Mouse (Mus musculus): ENCODE measurements around the gene H2-M10.6. TPM values are rescaled to one million over a fixed set of nuclear protein-coding genes. Genes with fewer than 3 reads are reported as not detected.

The H2-M10.6 gene
- polyA plus RNA-seq, 1 experiment from 2014 or later, result not detected

DNA sequence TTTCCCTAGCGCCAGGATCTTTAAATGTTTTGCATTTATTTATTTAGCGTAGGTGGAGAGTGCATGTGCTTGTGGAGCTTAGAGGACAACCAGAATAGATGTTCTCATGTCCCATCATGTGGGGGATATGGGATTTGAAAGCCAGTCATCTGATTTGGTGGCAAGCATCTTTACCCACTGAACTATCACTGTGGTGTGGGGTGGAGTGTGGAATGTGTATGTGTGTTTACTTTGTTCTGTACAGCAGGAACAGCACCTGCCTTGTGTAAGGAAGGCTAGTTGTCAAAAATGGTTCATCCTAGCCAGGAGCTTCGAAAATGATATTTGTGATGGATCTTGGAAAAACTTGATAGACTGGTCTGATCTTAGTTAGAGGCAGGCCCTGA lies 24.4 kb downstream of the H2-M10.6 start:
- Histone ChIP-seq H3K36me3 (ENCODE audit: control insufficient read depth, insufficient read depth) (no peaks in the 10 kb centered on the region), H3K27ac (ENCODE audit: low read length) (peak overlapping the region; percentile 88), H3K27me3 (ENCODE audit: control insufficient read depth, insufficient read depth, low read depth, low read length) (no peaks in the 10 kb centered on the region), H3K9me3 (replicated peaks; ENCODE audit: control insufficient read depth, low read length) (no peaks in the 10 kb centered on the region), H3K4me1 (ENCODE audit: control insufficient read depth, low read depth, low read length) (peaks cover 14% of the 10 kb centered on the region), H3K9ac (ENCODE audit: low read depth, low read length) (peak overlapping the region; percentile 82), H3K4me3 (ENCODE audit: low read depth, low read length) (peak overlapping the region; percentile 82), H3K4me2 (ENCODE audit: low read depth, low read length) (peak overlapping the region; percentile 92)
- no peak for ATAC-seq (ENCODE audit: low read depth)
- 15% methylated on average over 3 of the region's 3 CpGs for WGBS (ENCODE audit: insufficient replicate concordance)

DNA sequence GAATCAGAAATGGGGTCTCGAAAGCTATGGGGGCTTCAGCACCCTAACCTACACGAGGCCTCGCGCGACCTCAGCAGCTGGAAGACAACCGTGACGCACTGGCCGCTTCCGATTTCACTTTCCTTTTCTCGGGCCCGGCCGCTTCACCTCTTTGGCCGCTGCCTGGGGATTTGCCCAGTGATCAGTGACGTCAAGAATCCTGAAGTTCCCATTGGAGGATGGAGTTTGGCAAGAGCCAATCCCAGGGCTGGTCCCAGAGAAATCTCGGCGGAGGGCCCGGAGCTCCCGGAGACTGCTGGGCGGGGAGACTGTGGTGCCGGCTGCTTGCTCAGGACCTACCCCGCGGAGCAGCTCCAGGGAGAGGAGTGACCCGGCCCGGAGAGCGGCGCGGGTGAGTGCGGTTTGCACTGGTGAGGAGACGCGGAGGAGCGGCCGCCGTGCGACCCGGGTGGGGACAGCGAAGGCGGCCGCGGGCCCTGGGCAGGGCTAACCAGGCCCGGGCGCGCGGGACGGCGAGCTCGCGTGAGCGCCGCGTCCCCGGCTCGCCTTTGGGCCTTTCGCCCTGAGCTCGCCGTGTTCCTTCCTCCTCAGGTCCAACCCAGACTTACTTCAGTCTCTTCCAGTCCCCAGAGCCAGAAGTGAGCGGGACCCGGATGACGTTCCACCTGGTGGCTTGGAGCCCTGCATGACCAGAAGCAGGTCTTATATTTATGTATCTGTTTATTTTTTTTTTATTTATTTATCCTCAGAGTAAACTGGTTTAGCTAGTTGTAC lies 25.1 kb downstream of the H2-M10.6 start, which contains the start of gene Trim26:
Trim26 (plus strand) TSS at position 261 of the 774 bp plus-strand sequence.
- peak within 1 kb of the TSS; percentile 82 for H3K4me3 ChIP-seq (ENCODE audit: low read depth, low read length)
- no peaks in the 10 kb centered on the region for H3K36me3 ChIP-seq (ENCODE audit: control insufficient read depth, insufficient read depth)
- H3K9me3 ChIP-seq (replicated peaks; ENCODE audit: control insufficient read depth, low read length), result no peaks in the 10 kb centered on the region
- no peaks in the 10 kb centered on the region for H3K27me3 ChIP-seq (ENCODE audit: control insufficient read depth, insufficient read depth, low read depth, low read length)
- peak within 1 kb of the TSS; percentile 88 for H3K27ac ChIP-seq (ENCODE audit: low read length)
- H3K4me2 ChIP-seq (ENCODE audit: low read depth, low read length), result peak within 1 kb of the TSS; percentile 92
- peak within 1 kb of the TSS; percentile 82 for H3K9ac ChIP-seq (ENCODE audit: low read depth, low read length)
- ATAC-seq (ENCODE audit: low read depth), result peak; percentile 97
- under 1% methylated on average over 56 of the region's 58 CpGs for WGBS (ENCODE audit: insufficient replicate concordance)
- H3K4me1 ChIP-seq (ENCODE audit: control insufficient read depth, low read depth, low read length), result peaks cover 14% of the 10 kb centered on the region

DNA sequence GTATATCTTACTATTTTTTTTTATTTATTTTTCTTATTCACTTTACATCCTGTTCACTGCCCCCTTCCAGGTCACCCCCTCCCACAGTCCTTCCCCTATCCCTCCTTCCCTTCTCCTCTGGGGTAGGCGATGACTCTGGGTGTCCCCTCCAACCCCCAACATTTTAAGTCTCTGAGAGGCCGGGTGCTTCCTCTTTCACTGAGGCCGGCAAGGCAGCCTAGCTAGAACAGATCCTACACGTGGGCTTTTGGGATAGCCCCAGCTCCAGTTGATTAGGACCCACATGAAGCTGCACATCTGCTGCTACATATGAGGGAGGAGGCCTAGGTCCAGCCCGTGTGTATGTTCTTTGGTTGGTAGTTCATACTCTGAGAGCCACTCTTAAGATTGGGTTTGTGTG lies 27.0 kb downstream of the H2-M10.6 start:
- Histone ChIP-seq H3K9ac (ENCODE audit: low read depth, low read length) (no peak overlapping the region), H3K4me1 (ENCODE audit: control insufficient read depth, low read depth, low read length) (peaks cover 27% of the 10 kb centered on the region), H3K9me3 (replicated peaks; ENCODE audit: control insufficient read depth, low read length) (no peaks in the 10 kb centered on the region), H3K4me3 (ENCODE audit: low read depth, low read length) (no peak overlapping the region), H3K4me2 (ENCODE audit: low read depth, low read length) (no peak overlapping the region), H3K36me3 (ENCODE audit: control insufficient read depth, insufficient read depth) (no peaks in the 10 kb centered on the region), H3K27me3 (ENCODE audit: control insufficient read depth, insufficient read depth, low read depth, low read length) (no peaks in the 10 kb centered on the region), H3K27ac (ENCODE audit: low read length) (no peak overlapping the region)
- ATAC-seq (ENCODE audit: low read depth), result no peak
- 27% methylated on average over 5 of the region's 5 CpGs for WGBS (ENCODE audit: insufficient replicate concordance)

DNA sequence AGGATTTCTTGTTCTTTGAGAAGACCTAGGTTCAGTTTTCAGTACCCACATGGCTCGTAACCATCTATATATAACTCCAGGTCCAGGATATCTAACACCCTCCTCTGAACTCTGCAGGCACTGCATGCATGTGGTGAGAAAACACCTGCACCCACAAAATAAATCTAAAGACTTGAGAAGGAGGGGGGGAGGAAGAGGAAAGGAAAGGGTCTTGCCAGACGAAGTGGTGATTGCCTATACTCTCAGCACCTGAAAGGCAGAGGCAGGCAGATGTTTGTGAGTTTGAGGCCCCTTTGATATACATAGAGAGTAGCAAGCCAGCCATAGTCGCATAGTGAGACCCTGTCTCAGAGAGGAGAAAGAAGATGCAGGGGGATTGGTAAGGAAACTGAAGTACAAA lies 28.0 kb downstream of the H2-M10.6 start:
- WGBS (ENCODE audit: insufficient replicate concordance), result 64% methylated on average over 3 of the region's 3 CpGs
- no peaks in the 10 kb centered on the region for H3K36me3 ChIP-seq (ENCODE audit: control insufficient read depth, insufficient read depth)
- H3K27me3 ChIP-seq (ENCODE audit: control insufficient read depth, insufficient read depth, low read depth, low read length), result no peaks in the 10 kb centered on the region
- ATAC-seq (ENCODE audit: low read depth), result no peak
- H3K9ac ChIP-seq (ENCODE audit: low read depth, low read length), result no peak overlapping the region
- H3K4me2 ChIP-seq (ENCODE audit: low read depth, low read length), result no peak overlapping the region
- peaks cover 37% of the 10 kb centered on the region for H3K4me1 ChIP-seq (ENCODE audit: control insufficient read depth, low read depth, low read length)
- H3K27ac ChIP-seq (ENCODE audit: low read length), result no peak overlapping the region
- no peaks in the 10 kb centered on the region for H3K9me3 ChIP-seq (replicated peaks; ENCODE audit: control insufficient read depth, low read length)
- H3K4me3 ChIP-seq (ENCODE audit: low read depth, low read length), result no peak overlapping the region

DNA sequence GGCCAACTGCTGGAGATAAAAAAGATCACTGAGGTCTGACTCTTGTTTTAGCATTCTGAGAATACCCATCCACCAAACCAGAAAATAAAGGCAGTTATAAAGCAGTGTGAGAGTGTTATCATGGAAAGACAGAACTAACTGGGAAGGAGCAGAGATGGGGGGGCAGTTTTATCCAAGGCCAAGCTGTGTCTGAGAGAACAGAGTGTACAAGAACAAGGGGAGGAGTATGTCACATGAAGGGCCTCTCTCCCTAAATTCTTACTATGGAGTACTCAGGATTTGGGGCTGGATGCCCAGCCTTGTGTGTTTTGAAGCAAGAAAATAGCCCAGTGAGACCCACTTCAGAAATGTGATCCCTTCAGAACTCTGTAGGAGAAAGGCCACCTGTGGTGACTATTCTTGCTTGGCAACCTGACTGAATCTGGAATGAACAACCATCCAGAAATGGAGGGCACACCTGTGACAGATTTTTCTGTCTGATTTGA lies 29.0 kb downstream of the H2-M10.6 start:
- ATAC-seq (ENCODE audit: low read depth), result no peak

DNA sequence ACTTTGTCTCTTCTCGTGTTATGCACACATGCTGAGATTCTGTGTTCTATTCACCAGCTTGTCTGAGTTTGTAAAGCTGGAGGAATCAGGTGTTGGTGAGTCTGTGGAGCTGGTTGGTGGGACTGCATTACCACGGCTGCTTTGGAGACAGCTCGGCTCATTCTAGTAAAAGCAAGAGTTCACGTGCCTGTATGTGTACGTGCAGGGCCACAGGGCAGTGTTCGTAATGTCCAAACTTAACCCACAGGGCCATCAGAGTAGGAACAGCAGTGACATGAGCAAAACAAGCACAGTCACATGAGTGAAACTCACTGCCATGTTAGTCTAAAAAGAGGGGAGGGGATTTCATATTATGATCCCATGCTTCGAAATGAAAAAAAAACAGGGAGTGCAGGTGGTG lies 31.7 kb downstream of the H2-M10.6 start:
- H3K9me3 ChIP-seq (replicated peaks; ENCODE audit: control insufficient read depth, low read length), result no peaks in the 10 kb centered on the region
- H3K4me1 ChIP-seq (ENCODE audit: control insufficient read depth, low read depth, low read length), result peaks cover 25% of the 10 kb centered on the region

More for the DNA sequence above, 29.0 kb downstream of the H2-M10.6 start:
- H3K4me2 ChIP-seq (ENCODE audit: low read depth, low read length), result no peak overlapping the region
- H3K27ac ChIP-seq (ENCODE audit: low read length), result no peak overlapping the region
- no peak overlapping the region for H3K9ac ChIP-seq (ENCODE audit: low read depth, low read length)
- no peak overlapping the region for H3K4me3 ChIP-seq (ENCODE audit: low read depth, low read length)
- H3K27me3 ChIP-seq (ENCODE audit: control insufficient read depth, insufficient read depth, low read depth, low read length), result no peaks in the 10 kb centered on the region
- H3K4me1 ChIP-seq (ENCODE audit: control insufficient read depth, low read depth, low read length), result peaks cover 35% of the 10 kb centered on the region
- H3K36me3 ChIP-seq (ENCODE audit: control insufficient read depth, insufficient read depth), result no peaks in the 10 kb centered on the region
- no peaks in the 10 kb centered on the region for H3K9me3 ChIP-seq (replicated peaks; ENCODE audit: control insufficient read depth, low read length)

DNA sequence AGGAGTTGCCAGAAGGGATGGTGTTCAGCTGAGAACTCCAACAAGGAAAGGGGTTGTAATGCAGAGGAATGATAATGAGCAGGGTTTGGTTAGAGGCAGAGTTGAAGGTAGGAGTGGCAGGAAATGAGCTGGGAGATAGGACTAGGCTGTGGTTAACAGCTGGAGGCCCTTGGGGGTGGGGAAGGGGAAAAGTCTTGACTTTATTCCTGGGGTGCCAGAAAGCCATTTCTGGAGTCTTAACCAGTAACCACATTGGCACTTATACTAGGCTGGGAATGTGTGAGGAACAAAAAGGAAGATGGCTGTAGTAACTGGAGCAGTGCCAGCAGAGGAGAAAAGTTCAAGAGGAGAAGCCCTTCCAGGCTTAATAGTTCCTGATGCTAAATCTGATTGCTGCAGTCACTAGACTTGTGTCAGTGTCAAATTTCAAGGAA lies 32.3 kb downstream of the H2-M10.6 start:
- Histone ChIP-seq H3K4me3 (ENCODE audit: low read depth, low read length) (no peak overlapping the region), H3K27me3 (ENCODE audit: control insufficient read depth, insufficient read depth, low read depth, low read length) (no peaks in the 10 kb centered on the region), H3K9me3 (replicated peaks; ENCODE audit: control insufficient read depth, low read length) (no peaks in the 10 kb centered on the region), H3K4me2 (ENCODE audit: low read depth, low read length) (peak overlapping the region; percentile 40; the same call in 1 of the 2 replicates), H3K27ac (ENCODE audit: low read length) (peak overlapping the region; percentile 70), H3K36me3 (ENCODE audit: control insufficient read depth, insufficient read depth) (no peaks in the 10 kb centered on the region; the same call in 1 of the 2 replicates), H3K9ac (ENCODE audit: low read depth, low read length) (peak overlapping the region; percentile 43), H3K4me1 (ENCODE audit: control insufficient read depth, low read depth, low read length) (peaks cover 25% of the 10 kb centered on the region)
- peak; percentile 82 for ATAC-seq (ENCODE audit: low read depth)

More for the DNA sequence above, 31.7 kb downstream of the H2-M10.6 start:
- no peak overlapping the region for H3K4me2 ChIP-seq (ENCODE audit: low read depth, low read length)
- H3K36me3 ChIP-seq (ENCODE audit: control insufficient read depth, insufficient read depth), result no peaks in the 10 kb centered on the region; the same call in 1 of the 2 replicates
- H3K9ac ChIP-seq (ENCODE audit: low read depth, low read length), result no peak overlapping the region; the same call in 1 of the 2 replicates
- peak overlapping the region; percentile 70 for H3K27ac ChIP-seq (ENCODE audit: low read length)
- 41% methylated on average over 7 of the region's 7 CpGs for WGBS (ENCODE audit: insufficient replicate concordance)
- no peaks in the 10 kb centered on the region for H3K27me3 ChIP-seq (ENCODE audit: control insufficient read depth, insufficient read depth, low read depth, low read length)
- H3K4me3 ChIP-seq (ENCODE audit: low read depth, low read length), result no peak overlapping the region
- ATAC-seq (ENCODE audit: low read depth), result peak; percentile 71

DNA sequence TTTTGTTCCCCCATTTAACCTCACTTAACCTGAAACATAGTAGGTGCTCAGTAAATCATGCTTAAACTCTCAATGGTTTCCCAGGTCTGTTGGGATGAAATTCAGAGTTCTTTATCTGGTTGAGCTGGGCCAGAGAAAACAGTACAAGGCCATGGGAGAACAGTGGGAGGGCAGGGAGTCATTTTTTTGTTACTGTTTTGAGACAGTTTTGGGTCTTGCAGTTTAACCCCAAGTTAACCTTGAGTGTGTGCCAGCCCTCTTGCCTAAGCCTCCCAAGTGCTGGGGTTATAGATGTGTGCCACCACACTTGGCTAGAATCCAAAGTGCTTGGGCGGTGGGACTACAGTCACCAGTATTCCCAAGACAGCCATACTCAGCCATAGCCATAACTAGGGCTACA lies 32.8 kb downstream of the H2-M10.6 start:
- Histone ChIP-seq H3K36me3 (ENCODE audit: control insufficient read depth, insufficient read depth) (no peaks in the 10 kb centered on the region; the same call in 1 of the 2 replicates), H3K4me1 (ENCODE audit: control insufficient read depth, low read depth, low read length) (peaks cover 25% of the 10 kb centered on the region), H3K4me2 (ENCODE audit: low read depth, low read length) (no peak overlapping the region), H3K4me3 (ENCODE audit: low read depth, low read length) (no peak overlapping the region), H3K27ac (ENCODE audit: low read length) (peak overlapping the region; percentile 70), H3K9ac (ENCODE audit: low read depth, low read length) (no peak overlapping the region), H3K9me3 (replicated peaks; ENCODE audit: control insufficient read depth, low read length) (no peaks in the 10 kb centered on the region), H3K27me3 (ENCODE audit: control insufficient read depth, insufficient read depth, low read depth, low read length) (no peaks in the 10 kb centered on the region)
- WGBS (ENCODE audit: insufficient replicate concordance), result 53% methylated on average over 1 of the region's 1 CpGs
- ATAC-seq (ENCODE audit: low read depth), result no peak

DNA sequence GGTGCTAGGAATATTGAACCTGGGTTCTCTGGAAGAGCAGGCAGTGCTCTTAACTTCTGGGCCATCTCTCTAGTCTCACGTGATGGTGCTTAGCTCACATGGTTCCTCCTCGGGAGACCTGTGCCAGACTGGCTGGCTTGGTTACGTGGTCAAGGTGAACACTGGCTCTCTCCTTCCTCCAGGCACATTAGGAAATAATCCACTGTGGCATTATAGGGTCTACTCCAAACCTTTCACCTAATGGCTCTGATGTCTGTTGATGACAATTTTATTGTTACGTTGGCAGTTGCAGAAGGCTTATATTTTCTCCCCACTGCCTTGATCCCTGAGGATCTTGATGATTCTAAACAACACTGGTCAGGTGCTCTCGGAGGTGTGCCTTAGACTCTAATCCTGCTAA lies 36.9 kb downstream of the H2-M10.6 start:
- Histone ChIP-seq H3K4me1 (ENCODE audit: control insufficient read depth, low read depth, low read length) (peaks cover 21% of the 10 kb centered on the region), H3K27ac (ENCODE audit: low read length) (no peak overlapping the region), H3K27me3 (ENCODE audit: control insufficient read depth, insufficient read depth, low read depth, low read length) (no peaks in the 10 kb centered on the region), H3K9ac (ENCODE audit: low read depth, low read length) (no peak overlapping the region), H3K4me3 (ENCODE audit: low read depth, low read length) (no peak overlapping the region), H3K4me2 (ENCODE audit: low read depth, low read length) (no peak overlapping the region), H3K9me3 (replicated peaks; ENCODE audit: control insufficient read depth, low read length) (no peaks in the 10 kb centered on the region), H3K36me3 (ENCODE audit: control insufficient read depth, insufficient read depth) (peaks cover 2% of the 10 kb centered on the region; the same call in 1 of the 2 replicates)
- no peak for ATAC-seq (ENCODE audit: low read depth)
- WGBS (ENCODE audit: insufficient replicate concordance), result 62% methylated on average over 5 of the region's 5 CpGs

All from liver, embryonic 16.5 days (tissue).